Mouse (Mus musculus): ENCODE results near the gene Eepd1.

GRCm38 (mm10) chr9:25479392-25480020 lies 1.8 kb upstream of the Eepd1 start:
- TF ChIP-seq POLR2A (IDR thresholded peaks at IDR 0.05; ENCODE audit: control insufficient read depth, extremely low read depth, insufficient read depth, low read length, poor library complexity) (no peak), CTCF (IDR thresholded peaks at IDR 0.05; ENCODE audit: borderline replicate concordance, control insufficient read depth, extremely low read depth, insufficient read depth, low read length, poor library complexity) (no peak)

Measured in thymus, adult 2 months (tissue).